Mouse (Mus musculus): ENCODE data around the gene Prdm16. TPM values are rescaled to one million over a fixed set of nuclear protein-coding genes. Genes with fewer than 3 reads are reported as not detected.

The Prdm16 gene
- polyA plus RNA-seq, 1 experiment from 2014 or later = 23.5 TPM

DNA sequence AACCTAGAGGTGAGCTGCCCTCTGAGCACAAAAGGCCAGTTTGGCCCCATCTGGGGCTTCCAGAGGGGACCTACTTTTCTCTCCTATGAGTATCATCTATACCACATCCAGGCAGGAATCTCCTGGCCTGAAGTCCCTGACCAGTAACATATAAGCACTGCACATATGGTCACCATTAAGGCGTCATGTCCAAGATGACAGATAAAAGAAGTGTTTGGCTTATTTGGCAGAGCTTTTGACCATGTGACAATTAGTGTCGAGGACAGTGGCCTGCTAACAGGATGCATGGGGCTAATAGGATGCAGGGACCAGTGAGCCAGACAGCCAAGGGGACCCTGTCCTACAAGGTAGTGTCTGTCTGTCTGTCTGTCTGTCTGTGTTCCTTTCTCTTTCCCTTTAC, 250.8 kb downstream of the Prdm16 start:
- Histone ChIP-seq H3K27ac (peak overlapping the region; percentile 73; the same call in 1 of the 2 replicates), H3K4me1 (replicated peaks) (peaks cover 63% of the 10 kb centered on the region), H3K27me3 (ENCODE audit: insufficient read depth, poor library complexity, severe bottlenecking) (peaks cover 61% of the 10 kb centered on the region), H3K9me3 (no peaks in the 10 kb centered on the region), H3K4me3 (no peak overlapping the region), H3K36me3 (no peaks in the 10 kb centered on the region)
- WGBS = 71% methylated on average over 2 of the region's 2 CpGs
- no peak for DNase-seq (ENCODE audit: low spot score)

- Histone ChIP-seq H3K36me3 (no peaks in the 10 kb centered on the region), H3K9me3 (no peaks in the 10 kb centered on the region), H3K27ac (peak overlapping the region; percentile 73), H3K27me3 (ENCODE audit: insufficient read depth, poor library complexity, severe bottlenecking) (peaks cover 61% of the 10 kb centered on the region), H3K4me3 (no peak overlapping the region), H3K4me1 (replicated peaks) (peaks cover 56% of the 10 kb centered on the region)
- 54% methylated on average over 8 of the region's 8 CpGs for WGBS
- DNase-seq (ENCODE audit: low spot score) = peak; percentile 31
These were observed 251.5 kb downstream of the Prdm16 start for GRCm38 (mm10) chr4:154385208-154385607.

DNA sequence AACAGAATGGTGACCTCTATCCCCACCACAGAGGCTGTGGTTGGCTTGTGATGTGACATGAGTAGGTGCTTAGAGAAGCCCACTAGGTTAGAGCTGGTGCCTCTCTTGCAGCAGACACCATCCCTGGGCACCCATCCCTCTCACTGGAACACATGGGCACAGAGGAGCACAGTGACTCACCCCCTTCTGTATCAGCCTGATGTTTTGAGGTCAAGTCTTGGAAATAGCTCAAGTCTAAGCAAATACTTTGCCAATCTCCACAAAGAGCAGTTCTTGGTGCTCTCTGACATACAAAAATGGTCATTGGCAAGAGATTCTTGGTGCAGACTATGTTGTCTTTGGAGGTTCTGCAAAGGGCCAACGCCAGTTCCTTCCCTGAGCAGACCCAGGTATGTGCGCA, 257.8 kb downstream of the Prdm16 start:
- no peaks in the 10 kb centered on the region for H3K36me3 ChIP-seq
- 93% methylated on average over 2 of the region's 2 CpGs for WGBS
- H3K4me3 ChIP-seq = no peak overlapping the region
- DNase-seq (ENCODE audit: low spot score) = no peak
- peaks cover 22% of the 10 kb centered on the region; the same call in 1 of the 2 replicates for H3K27me3 ChIP-seq (ENCODE audit: insufficient read depth, poor library complexity, severe bottlenecking)
- H3K27ac ChIP-seq = no peak overlapping the region
- H3K4me1 ChIP-seq (replicated peaks) = no peaks in the 10 kb centered on the region
- H3K9me3 ChIP-seq = no peaks in the 10 kb centered on the region

DNA sequence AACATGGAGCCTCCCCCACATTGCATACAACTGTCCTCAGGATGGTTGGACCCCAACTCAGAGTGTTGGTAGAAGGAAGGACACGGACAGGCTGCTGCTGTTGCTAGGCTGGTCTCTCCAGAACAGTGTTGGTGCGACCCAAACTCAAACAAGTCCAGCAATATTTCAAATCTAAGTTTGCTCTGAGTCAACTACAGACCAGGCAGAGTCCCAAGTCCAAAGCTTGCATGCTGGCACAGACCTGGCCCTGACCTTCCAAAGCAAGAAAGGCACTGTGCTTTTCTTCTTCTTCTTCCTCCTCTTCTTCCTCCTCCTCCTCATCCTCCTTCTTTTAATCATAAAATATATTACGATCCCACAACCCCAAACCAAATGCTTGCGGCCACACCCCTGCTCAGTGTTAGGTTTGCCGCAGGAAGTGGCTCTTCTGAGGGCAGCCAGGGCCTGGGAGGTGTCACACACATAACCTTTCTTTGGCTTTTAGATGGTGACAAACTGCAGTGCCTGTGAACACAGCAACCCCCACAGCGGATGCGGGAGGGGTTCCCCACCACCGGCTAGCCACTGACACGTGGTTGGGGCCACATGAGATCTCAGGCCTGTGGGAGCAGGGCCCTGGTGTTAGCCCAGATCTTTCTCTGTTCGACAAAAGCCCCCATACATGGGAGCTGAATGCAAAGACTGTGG, 260.6 kb downstream of the Prdm16 start:
- DNase-seq (ENCODE audit: low spot score) = no peak
- H3K36me3 ChIP-seq = no peaks in the 10 kb centered on the region
- H3K27me3 ChIP-seq (ENCODE audit: insufficient read depth, poor library complexity, severe bottlenecking) = peaks cover 30% of the 10 kb centered on the region; the same call in 1 of the 2 replicates
- peaks cover 21% of the 10 kb centered on the region for H3K4me1 ChIP-seq (replicated peaks)
- no peak overlapping the region for H3K4me3 ChIP-seq
- 88% methylated on average over 10 of the region's 10 CpGs for WGBS
- H3K27ac ChIP-seq = 0 out of 2 replicates have a peak overlapping the region, but pooled peaks have one; percentile 13
- H3K9me3 ChIP-seq = no peaks in the 10 kb centered on the region

DNA sequence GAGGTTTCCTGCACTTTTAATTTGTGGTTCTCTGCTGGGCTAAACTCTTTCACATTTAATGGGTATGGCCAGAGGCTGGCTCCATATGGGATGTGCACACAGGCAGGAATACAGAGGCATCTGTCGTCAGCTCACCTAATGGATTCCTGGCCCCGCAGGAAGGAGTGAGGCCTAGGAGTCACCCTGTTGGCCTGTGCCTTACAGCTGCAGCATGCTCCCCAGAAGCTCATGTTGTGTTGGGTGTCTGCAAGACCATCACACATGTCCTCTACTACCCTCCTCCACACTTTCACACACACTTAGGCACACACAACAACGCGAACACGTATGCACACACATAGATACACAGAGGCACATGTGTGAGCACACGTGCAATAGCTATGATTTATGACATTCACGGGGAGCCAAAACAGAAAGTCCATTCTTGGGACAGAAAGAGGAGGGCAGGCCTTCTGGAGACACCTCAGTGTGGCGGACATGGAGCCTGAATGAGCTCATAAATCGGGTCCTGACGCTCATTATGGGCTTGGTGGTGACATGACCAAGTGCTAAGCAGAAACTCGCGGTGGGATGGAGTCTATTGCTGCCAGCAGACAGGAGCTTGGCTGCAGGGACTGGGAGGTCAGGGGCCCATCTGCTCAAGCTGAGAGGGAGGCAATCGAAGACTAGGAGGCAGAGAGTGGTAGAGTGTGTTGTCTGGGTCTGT, 265.0 kb downstream of the Prdm16 start:
- Histone ChIP-seq H3K4me3 (no peak overlapping the region), H3K27me3 (ENCODE audit: insufficient read depth, poor library complexity, severe bottlenecking) (peaks cover 59% of the 10 kb centered on the region), H3K4me1 (replicated peaks) (peaks cover 35% of the 10 kb centered on the region), H3K36me3 (no peaks in the 10 kb centered on the region), H3K9me3 (no peaks in the 10 kb centered on the region), H3K27ac (peak overlapping the region; percentile 3; the same call in 1 of the 2 replicates)
- DNase-seq (ENCODE audit: low spot score) = no peak
- 79% methylated on average over 13 of the region's 13 CpGs for WGBS

DNA sequence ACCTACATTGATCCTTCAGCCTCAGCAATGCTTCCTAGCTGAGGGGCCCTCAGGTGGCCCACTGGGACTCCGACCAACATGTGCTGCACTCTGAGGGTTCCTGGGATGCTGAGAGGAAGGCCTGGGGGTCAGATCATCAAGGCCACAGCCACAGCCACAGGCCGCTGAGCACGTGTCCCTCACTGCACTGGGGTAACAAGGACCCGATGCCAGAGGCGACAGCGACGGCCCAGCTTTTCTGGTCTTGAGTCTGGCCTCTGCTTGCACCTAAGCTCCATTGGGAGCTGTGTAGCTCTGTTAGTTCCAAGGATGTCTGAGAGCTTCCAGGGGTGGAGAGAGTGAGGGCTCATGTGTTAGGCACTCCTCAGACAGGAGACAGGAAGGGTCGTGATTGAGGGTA, 265.8 kb downstream of the Prdm16 start:
- H3K27ac ChIP-seq = peak overlapping the region; percentile 26; the same call in 1 of the 2 replicates
- no peaks in the 10 kb centered on the region for H3K36me3 ChIP-seq
- H3K27me3 ChIP-seq (ENCODE audit: insufficient read depth, poor library complexity, severe bottlenecking) = peaks cover 64% of the 10 kb centered on the region
- DNase-seq (ENCODE audit: low spot score) = no peak
- H3K4me1 ChIP-seq (replicated peaks) = peaks cover 43% of the 10 kb centered on the region
- 77% methylated on average over 8 of the region's 8 CpGs for WGBS
- no peak overlapping the region for H3K4me3 ChIP-seq
- H3K9me3 ChIP-seq = no peaks in the 10 kb centered on the region

- Histone ChIP-seq H3K27me3 (ENCODE audit: insufficient read depth, poor library complexity, severe bottlenecking) (peaks cover 70% of the 10 kb centered on the region), H3K4me1 (replicated peaks) (peaks cover 55% of the 10 kb centered on the region), H3K36me3 (no peaks in the 10 kb centered on the region), H3K27ac (no peak overlapping the region), H3K4me3 (no peak overlapping the region), H3K9me3 (no peaks in the 10 kb centered on the region)
- whole genome bisulfite sequencing = 81% methylated on average over 5 of the region's 5 CpGs
- no peak for DNase-seq (ENCODE audit: low spot score)
These were observed 267.6 kb downstream of the Prdm16 start for GRCm38 (mm10) chr4:154369089-154369488.

DNA sequence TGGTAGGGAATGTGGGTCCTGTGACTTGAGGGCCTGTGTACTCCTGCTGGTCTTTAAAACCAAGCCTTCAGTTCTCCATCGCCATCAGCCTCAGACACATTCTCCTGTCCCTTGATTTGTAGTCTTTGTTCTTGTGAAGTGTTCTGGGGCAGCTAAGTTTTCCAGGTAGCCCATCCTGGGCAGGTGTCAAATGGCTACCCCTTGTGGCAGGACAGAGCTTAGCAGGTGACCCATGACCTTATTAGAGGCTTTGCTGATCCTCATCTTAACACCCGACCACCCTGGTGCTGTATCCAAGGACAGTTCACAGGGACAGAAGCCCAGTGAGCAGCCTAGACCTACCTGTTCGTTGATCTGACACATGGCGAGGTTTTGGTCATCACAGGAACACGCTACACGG, 269.8 kb downstream of the Prdm16 start:
- Histone ChIP-seq H3K4me1 (replicated peaks) (peaks cover 54% of the 10 kb centered on the region), H3K27me3 (ENCODE audit: insufficient read depth, poor library complexity, severe bottlenecking) (peaks cover 65% of the 10 kb centered on the region), H3K36me3 (no peaks in the 10 kb centered on the region), H3K27ac (peak overlapping the region; percentile 60; the same call in 1 of the 2 replicates), H3K9me3 (no peaks in the 10 kb centered on the region), H3K4me3 (no peak overlapping the region)
- WGBS = 86% methylated on average over 6 of the region's 6 CpGs
- DNase-seq (ENCODE audit: low spot score) = no peak

DNA sequence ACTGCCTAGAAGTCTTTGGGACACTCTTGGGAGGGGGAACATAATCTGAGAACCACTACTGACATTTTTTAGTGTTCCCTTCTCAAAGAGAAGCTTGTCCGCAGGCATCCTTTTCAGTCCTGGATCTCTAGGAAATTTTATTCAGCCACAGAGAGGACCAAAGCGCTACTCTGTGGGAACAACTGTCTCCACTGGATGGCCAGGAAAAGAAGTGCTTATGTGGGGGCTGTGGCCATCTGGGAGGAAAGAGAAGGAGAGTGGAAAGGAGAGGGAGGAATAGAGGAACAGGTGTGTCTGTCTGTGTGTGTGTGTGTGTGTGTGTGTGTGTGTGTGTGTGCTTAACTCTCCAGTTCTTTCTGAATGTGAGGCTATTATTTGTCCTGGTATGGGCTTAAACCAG, 271.9 kb downstream of the Prdm16 start:
- Histone ChIP-seq H3K4me3 (no peak overlapping the region), H3K27ac (no peak overlapping the region), H3K27me3 (ENCODE audit: insufficient read depth, poor library complexity, severe bottlenecking) (peaks cover 64% of the 10 kb centered on the region), H3K4me1 (replicated peaks) (peaks cover 46% of the 10 kb centered on the region), H3K9me3 (no peaks in the 10 kb centered on the region), H3K36me3 (no peaks in the 10 kb centered on the region)
- DNase-seq (ENCODE audit: low spot score) = no peak
- 86% methylated on average over 2 of the region's 2 CpGs for WGBS

DNA sequence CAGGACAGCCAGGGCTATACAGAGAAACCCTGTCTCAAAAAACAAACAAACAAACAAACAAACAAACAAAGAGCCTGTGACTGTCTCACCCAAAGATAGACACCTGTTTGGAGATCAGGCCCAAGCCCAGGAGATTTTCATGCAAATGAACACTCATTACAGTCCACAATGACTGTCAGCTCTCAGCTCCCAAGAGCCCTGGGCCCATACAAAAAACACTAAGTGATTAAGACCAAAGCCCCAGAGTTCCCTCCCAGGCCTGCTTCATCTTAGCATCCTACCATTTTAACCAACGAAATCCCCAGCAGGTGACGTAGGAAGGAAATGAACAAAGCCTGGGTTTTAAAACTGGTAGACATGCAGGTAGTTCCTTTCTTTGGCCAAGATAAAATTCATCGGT, 275.8 kb downstream of the Prdm16 start:
- Histone ChIP-seq H3K27ac (no peak overlapping the region), H3K36me3 (no peaks in the 10 kb centered on the region), H3K9me3 (no peaks in the 10 kb centered on the region), H3K4me3 (no peak overlapping the region), H3K4me1 (replicated peaks) (peaks cover 45% of the 10 kb centered on the region), H3K27me3 (ENCODE audit: insufficient read depth, poor library complexity, severe bottlenecking) (peaks cover 55% of the 10 kb centered on the region)
- 87% methylated on average over 3 of the region's 3 CpGs for WGBS
- DNase-seq (ENCODE audit: low spot score) = no peak

DNA sequence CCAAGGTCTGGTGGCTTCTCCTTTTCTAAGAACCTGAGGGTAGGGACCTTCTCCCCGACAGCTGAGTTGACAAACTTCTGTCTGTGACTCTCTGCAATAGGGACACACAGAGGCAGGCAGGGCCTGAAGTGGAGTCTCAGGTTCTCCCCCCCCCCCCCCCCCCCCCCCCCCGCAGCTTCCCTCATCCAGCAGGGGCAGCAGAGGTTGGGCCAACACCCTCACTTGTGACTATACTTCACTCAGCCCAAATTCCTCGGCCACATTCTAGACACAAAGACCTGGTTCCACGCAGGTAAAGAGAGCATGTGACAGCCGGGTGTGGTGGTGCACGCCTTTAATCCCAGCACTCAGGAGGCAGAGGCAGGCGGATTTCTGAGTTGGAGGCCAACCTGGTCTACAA, 276.2 kb downstream of the Prdm16 start:
- peaks cover 55% of the 10 kb centered on the region for H3K27me3 ChIP-seq (ENCODE audit: insufficient read depth, poor library complexity, severe bottlenecking)
- no peak for DNase-seq (ENCODE audit: low spot score)
- H3K36me3 ChIP-seq = no peaks in the 10 kb centered on the region
- H3K4me3 ChIP-seq = no peak overlapping the region
- 93% methylated on average over 6 of the region's 7 CpGs for WGBS
- peaks cover 41% of the 10 kb centered on the region for H3K4me1 ChIP-seq (replicated peaks)
- no peaks in the 10 kb centered on the region for H3K9me3 ChIP-seq
- no peak overlapping the region for H3K27ac ChIP-seq

- peaks cover 35% of the 10 kb centered on the region for H3K4me1 ChIP-seq (replicated peaks)
- H3K4me3 ChIP-seq = no peak overlapping the region
- no peaks in the 10 kb centered on the region for H3K36me3 ChIP-seq
- 83% methylated on average over 9 of the region's 9 CpGs for WGBS
- H3K9me3 ChIP-seq = no peaks in the 10 kb centered on the region
- no peak for DNase-seq (ENCODE audit: low spot score)
- H3K27me3 ChIP-seq (ENCODE audit: insufficient read depth, poor library complexity, severe bottlenecking) = peaks cover 51% of the 10 kb centered on the region
- 0 out of 2 replicates have a peak overlapping the region, but pooled peaks have one; percentile 5 for H3K27ac ChIP-seq
These were observed 276.8 kb downstream of the Prdm16 start for GRCm38 (mm10) chr4:154359762-154360300.

DNA sequence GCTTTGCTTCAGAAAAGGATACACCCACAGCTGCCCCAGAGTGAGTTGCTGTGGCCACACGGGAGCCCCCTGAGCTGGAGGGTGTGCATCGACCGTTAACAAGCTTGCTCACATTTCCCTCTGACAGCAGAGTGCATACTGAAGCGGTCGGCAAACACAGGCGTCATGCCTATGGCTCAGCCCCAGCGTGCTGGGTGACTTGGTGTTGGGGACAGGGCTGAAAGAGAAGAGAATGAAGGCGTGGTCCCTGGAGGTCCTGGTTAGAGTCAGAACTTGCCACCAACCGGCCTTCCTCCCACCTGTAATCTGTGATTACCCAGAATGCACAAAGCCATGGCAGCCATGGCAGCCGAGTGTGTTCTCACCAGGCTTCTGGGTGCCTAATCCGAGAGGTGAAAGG, 277.9 kb downstream of the Prdm16 start:
- Histone ChIP-seq H3K4me1 (replicated peaks) (peaks cover 32% of the 10 kb centered on the region), H3K27ac (no peak overlapping the region), H3K36me3 (no peaks in the 10 kb centered on the region), H3K9me3 (no peaks in the 10 kb centered on the region), H3K4me3 (no peak overlapping the region), H3K27me3 (ENCODE audit: insufficient read depth, poor library complexity, severe bottlenecking) (peaks cover 42% of the 10 kb centered on the region)
- WGBS = 62% methylated on average over 11 of the region's 11 CpGs
- DNase-seq (ENCODE audit: low spot score) = no peak

All from hindbrain, embryonic 10.5 days (tissue).